Mouse (Mus musculus) T-cell, adult 2 months (primary cell): ENCODE results near the gene Prl3d3.
"Not testable (repeated sequence)": the region's sequence is repeated elsewhere in the genome, so short reads cannot be mapped to it uniquely, and the experiment has no call there.

Experiments
- DNase-seq: peaks from one replicate; pipeline ENCODE4 v3.0.0; 2022; ENCODE audit warnings: low spot score

Gene Prl3d3

DNA sequence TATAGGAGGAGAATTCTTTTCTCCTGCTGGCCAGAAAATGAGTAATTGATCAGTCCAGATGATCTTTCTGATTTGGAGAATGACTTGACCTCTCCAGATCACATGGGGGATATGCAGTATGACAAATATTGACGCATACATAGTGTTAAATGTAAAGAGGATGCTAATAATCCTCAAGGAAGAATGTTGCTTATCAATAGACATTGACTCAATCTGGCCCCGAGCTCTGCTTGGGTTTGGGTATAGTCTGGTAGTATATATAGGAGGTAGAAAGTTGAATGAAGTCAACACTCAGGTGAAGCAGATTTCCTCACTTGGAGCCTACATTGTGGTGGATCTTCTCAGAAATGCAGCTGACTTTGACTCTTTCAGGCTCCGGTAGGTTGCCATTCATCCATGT lies at the start of gene Prl3d3:
Gene Prl3d3 (plus strand): TSS at position 301 of the 400 bp plus-strand sequence.
- not testable (repeated sequence) for DNase-seq

DNA sequence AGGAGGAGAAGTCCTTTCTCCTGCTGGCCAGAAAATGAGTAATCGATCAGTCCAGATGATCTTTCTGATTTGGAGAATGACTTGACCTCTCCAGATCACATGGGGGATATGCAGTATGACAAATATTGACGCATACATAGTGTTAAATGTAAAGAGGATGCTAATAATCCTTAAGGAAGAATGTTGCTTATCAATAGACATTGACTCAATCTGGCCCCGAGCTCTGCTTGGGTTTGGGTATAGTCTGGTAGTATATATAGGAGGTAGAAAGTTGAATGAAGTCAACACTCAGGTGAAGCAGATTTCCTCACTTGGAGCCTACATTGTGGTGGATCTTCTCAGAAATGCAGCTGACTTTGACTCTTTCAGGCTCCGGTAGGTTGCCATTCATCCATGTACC lies 35.2 kb upstream of the Prl3d3 start, which contains the start of gene Prl3d2:
Gene Prl3d2 (plus strand): TSS at position 301 of the 400 bp plus-strand sequence.
- DNase-seq, result not testable (repeated sequence)

DNA sequence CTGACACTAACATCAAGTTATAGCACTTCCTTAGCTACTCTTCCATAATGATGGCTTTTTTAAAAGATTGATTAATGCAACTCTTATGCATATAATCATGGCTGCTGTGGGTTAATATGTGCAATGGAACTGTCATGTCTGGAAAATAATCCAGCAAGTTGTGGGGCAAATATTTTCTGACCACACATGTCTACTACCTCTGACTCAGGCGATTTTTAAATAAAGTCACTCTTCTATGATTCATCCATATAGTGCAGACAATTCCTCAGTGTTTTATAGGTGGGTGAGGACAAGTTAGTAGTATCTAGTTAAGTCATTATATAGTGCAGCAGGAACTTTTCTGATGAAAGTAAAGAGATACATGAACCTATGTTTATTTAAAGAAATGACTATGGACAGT lies 8.3 kb upstream of the Prl3d3 start:
- no peak for DNase-seq

DNA sequence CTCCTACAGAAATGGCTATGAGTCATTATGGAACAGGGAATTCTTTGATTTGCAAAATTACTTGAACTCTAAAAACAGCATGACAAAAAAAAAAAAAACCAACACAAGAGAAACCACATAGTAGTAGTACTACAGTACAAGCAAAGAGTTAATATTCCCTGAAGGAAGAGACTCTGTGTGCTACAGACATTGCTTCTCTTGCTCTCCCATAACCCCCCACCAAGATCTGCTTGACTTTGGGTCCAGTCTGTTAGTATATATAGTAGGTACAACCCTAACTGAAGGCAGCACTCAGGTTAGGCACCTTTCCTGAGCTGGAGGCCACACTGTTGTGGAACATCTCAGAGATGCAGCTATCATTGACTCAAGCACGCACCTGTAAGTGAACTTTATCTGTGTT lies 39.8 kb downstream of the Prl3d3 start, which contains the start of gene Prl3c1:
Gene Prl3c1 (plus strand): TSS at position 301 of the 400 bp plus-strand sequence.
- DNase-seq, result no peak
